Mouse (Mus musculus) intestine, embryonic 16.5 days (tissue): ENCODE measurements around the gene Stambpl1. TPM values are rescaled to one million over a fixed set of nuclear protein-coding genes. Genes with fewer than 3 reads are reported as not detected.

Source experiments
- ATAC-seq: fragments of 200-750 bp; cut with Nextera tagmentation; 2 replicates; pipeline ENCODE4 v1.8.0; 2017; ENCODE audit warnings: moderate TSS enrichment, moderate library complexity
- H3K27ac ChIP-seq: fragments of 300-500 bp; sonication (generic); 2 replicates; pipeline ENCODE4 v1.5.1; 2014; ENCODE audit warnings: mild to moderate bottlenecking, low read length
- H3K27me3 ChIP-seq: fragments of 300-500 bp; sonication (generic); replicated peaks from 2 replicates; pipeline ENCODE4 v1.6.1; 2014; ENCODE audit warnings: low read length, control low read depth, mixed read lengths; ENCODE audit not compliant: control insufficient read depth, insufficient read depth
- H3K36me3 ChIP-seq: fragments of 300-500 bp; sonication (generic); 2 replicates; pipeline ENCODE4 v1.6.1; 2014; ENCODE audit warnings: low read length, control low read depth; ENCODE audit not compliant: control insufficient read depth, insufficient read depth
- H3K4me1 ChIP-seq: fragments of 300-500 bp; sonication (generic); 2 replicates; pipeline ENCODE4 v1.6.1; 2014; ENCODE audit warnings: low read length, control low read depth, mixed read lengths; ENCODE audit not compliant: control insufficient read depth, insufficient read depth
- H3K4me2 ChIP-seq: fragments of 300-500 bp; sonication (generic); 2 replicates; pipeline ENCODE4 v1.6.1; 2014; ENCODE audit warnings: low read depth, low read length, control low read depth
- H3K4me3 ChIP-seq: fragments of 300-500 bp; sonication (generic); 2 replicates; pipeline ENCODE4 v1.5.1; 2014; ENCODE audit warnings: mild to moderate bottlenecking, low read length
- H3K9ac ChIP-seq: fragments of 300-500 bp; sonication (generic); 2 replicates; pipeline ENCODE4 v1.6.1; 2014; ENCODE audit warnings: low read depth, low read length
- H3K9me3 ChIP-seq: fragments of 300-500 bp; sonication (generic); 2 replicates; pipeline ENCODE4 v1.6.1; 2016; ENCODE audit warnings: low read length, control low read depth; ENCODE audit not compliant: control insufficient read depth
- WGBS: fragments of 180-500 bp; shearing (Covaris S2); extraction: QIAGEN DNeasy Blood & Tissue Kit; methylation state at CpG from one replicate; pipeline ENCODE4 v1.1.7; 2014; 5-methylcytosine and 5-hydroxymethylcytosine counted together
- polyA plus RNA-seq: library from polyadenylated mRNA; unstranded; fragments of >200 nt; fragmentation: Nextera tagmentation; extraction: Ambion mirVana; gene quantifications from 2 replicates; pipeline ENCODE4 v1.2.1, GENCODE M21; 2015

The Stambpl1 gene
- polyA plus RNA-seq, 1 experiment from 2014 or later: 22.9 TPM

DNA sequence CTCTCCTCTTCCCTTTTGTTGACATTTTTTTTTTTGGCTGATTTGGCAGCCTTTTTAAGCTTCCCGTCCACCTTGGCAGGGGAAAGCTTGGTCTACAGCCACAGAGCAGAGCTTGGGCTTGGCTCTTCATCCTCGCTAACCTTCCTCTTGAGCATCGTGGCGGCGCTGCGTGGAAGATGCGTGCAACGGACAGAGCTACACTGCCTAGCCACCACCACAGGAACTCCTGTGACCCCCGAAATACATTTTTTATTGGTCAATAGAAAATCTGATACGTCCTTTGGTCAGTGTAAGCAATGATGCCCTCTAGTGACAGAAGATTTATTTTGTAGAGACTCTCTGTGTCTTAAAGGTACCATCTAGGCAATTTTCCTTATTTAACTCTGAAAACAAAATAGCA, 92.4 kb downstream of the Stambpl1 start:
- Histone ChIP-seq H3K27me3 (no peaks in the 10 kb centered on the region), H3K36me3 (no peaks in the 10 kb centered on the region), H3K4me1 (no peaks in the 10 kb centered on the region), H3K9ac (no peak overlapping the region), H3K4me2 (peak overlapping the region; percentile 35; the same call in 1 of the 2 replicates), H3K9me3 (no peaks in the 10 kb centered on the region), H3K27ac (no peak overlapping the region), H3K4me3 (no peak overlapping the region)
- no peak for ATAC-seq
- 51% methylated on average over 10 of the region's 10 CpGs for WGBS

- no peaks in the 10 kb centered on the region for H3K36me3 ChIP-seq
- no peak overlapping the region for H3K4me3 ChIP-seq
- H3K27me3 ChIP-seq: no peaks in the 10 kb centered on the region
- no peaks in the 10 kb centered on the region for H3K9me3 ChIP-seq
- WGBS: 50% methylated on average over 2 of the region's 2 CpGs
- H3K4me2 ChIP-seq: no peak overlapping the region
- no peak overlapping the region for H3K9ac ChIP-seq
- ATAC-seq: no peak
- no peak overlapping the region for H3K27ac ChIP-seq
- H3K4me1 ChIP-seq: no peaks in the 10 kb centered on the region
Measured at GRCm38 (mm10) chr19:34284826-34285225, 92.8 kb downstream of the Stambpl1 start.

GRCm38 (mm10) chr19:34287221-34287620, 95.2 kb downstream of the Stambpl1 start:
- no peak for ATAC-seq
- no peaks in the 10 kb centered on the region for H3K36me3 ChIP-seq
- H3K27me3 ChIP-seq: no peaks in the 10 kb centered on the region
- H3K27ac ChIP-seq: no peak overlapping the region
- no peak overlapping the region for H3K9ac ChIP-seq
- no peaks in the 10 kb centered on the region for H3K9me3 ChIP-seq
- peaks cover 4% of the 10 kb centered on the region for H3K4me1 ChIP-seq
- no peak overlapping the region for H3K4me3 ChIP-seq
- no peak overlapping the region for H3K4me2 ChIP-seq

DNA sequence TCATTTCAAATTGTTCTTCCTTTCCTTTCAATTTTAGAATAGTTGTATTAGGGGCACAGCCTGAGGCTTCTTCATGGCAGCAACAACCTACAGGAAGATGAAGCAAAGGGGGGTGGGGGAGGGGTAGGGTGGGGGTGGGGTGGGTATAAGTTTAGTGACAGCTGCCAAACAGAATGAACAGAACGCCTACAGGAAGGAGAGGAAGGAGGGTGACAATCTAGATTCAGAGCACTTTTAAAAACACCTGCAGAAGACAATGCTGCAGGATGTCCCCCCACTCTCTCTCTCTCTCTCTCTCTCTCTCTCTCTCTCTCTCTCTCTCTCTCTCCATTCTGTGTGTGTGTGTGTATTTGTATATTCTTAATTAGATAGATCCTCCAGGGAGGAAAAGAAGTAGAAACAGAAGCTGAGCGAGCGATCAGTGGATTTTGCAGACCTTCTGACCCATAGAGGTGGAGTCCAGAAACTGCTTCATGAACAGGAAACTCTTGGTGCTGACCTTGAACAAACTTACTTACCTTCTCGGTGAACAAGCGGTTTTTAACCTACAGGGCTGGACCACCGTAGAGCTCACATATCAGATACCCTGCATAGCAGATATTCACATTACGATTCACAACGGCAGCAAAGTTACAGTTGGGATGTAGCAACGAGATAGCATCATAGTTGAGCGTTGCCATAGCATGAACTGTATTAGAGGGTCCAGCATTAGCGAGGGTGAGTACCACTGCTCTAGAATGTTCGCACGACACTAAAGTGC, 95.8 kb downstream of the Stambpl1 start:
- Histone ChIP-seq H3K4me1 (peaks cover 4% of the 10 kb centered on the region), H3K4me3 (no peak overlapping the region), H3K9ac (no peak overlapping the region), H3K4me2 (no peak overlapping the region), H3K36me3 (no peaks in the 10 kb centered on the region), H3K27ac (no peak overlapping the region), H3K9me3 (no peaks in the 10 kb centered on the region), H3K27me3 (no peaks in the 10 kb centered on the region)
- ATAC-seq: no peak
- 79% methylated on average over 13 of the region's 13 CpGs for WGBS

- no peaks in the 10 kb centered on the region for H3K9me3 ChIP-seq
- H3K36me3 ChIP-seq: no peaks in the 10 kb centered on the region
- H3K27me3 ChIP-seq: no peaks in the 10 kb centered on the region
- H3K4me2 ChIP-seq: no peak overlapping the region
- WGBS: 100% methylated on average over 1 of the region's 1 CpGs
- no peak for ATAC-seq
- peaks cover 4% of the 10 kb centered on the region for H3K4me1 ChIP-seq
- H3K27ac ChIP-seq: no peak overlapping the region
- no peak overlapping the region for H3K4me3 ChIP-seq
- no peak overlapping the region for H3K9ac ChIP-seq
Measured at GRCm38 (mm10) chr19:34288696-34289095, 96.7 kb downstream of the Stambpl1 start.

Other genes with a start within 250 kb of the Stambpl1 start
- 0.70 and 0.91 TPM in 2 replicates for gene Lipf, start 231.0 kb upstream of the Stambpl1 start, polyA plus RNA-seq
- gene Lipk, start 183.9 kb upstream of the Stambpl1 start, polyA plus RNA-seq: 0.06 TPM in 1 of 2 replicates, not detected in the other
- gene Lipn, start 124.9 kb upstream of the Stambpl1 start, polyA plus RNA-seq: not detected in 2 replicates
- not detected in 2 replicates for gene Lipm, start 91.3 kb upstream of the Stambpl1 start, polyA plus RNA-seq
- 2.6 TPM in 2 replicates for gene Ankrd22, start 26.2 kb upstream of the Stambpl1 start, polyA plus RNA-seq
- gene Acta2, start 63.4 kb downstream of the Stambpl1 start, polyA plus RNA-seq: 1,466 and 1,574 TPM in 2 replicates
- gene Fas, start 98.4 kb downstream of the Stambpl1 start, polyA plus RNA-seq: 5.8 and 6.4 TPM in 2 replicates